Mouse (Mus musculus): ENCODE data around the gene Scgb1b30. TPM values are rescaled to one million over a fixed set of nuclear protein-coding genes. Genes with fewer than 3 reads are reported as not detected.
"Not testable (repeated sequence)": the region's sequence is repeated elsewhere in the genome, so short reads cannot be mapped to it uniquely, and the experiment has no call there.

The Scgb1b30 gene
- polyA plus RNA-seq (2015; fragmentation: Nextera tagmentation; extraction: Ambion mirVana), result not detected in 2 replicates

DNA sequence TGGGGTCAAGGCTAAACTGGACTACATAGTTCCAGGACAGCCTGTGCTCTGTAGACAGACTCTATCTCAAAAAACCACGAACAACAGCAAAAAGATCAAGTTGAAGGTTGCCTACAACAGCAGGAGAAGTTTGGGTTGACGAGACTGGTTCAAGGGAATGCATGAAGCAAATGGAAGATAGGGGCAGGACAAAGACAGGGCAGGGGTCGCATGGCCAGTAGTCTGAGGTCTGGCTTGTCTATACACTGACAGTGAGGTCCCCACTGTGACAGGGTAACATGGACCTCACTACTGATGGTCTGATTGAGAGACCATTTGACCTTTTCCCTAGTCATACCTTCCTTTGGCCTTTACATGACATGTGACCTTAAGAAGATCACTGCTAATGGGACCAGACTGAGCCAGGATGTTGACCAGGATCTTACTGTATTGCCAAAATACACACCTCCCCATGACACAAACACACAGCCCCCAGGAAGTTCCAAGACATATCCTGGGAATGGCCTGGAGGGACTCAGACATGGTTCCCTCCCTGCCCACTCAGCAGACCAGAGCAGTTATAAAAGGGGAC lies at the start of gene Scgb1b30:
Gene Scgb1b30 (plus strand): TSS at position 521 of the 571 bp plus-strand sequence.
- WGBS, result 70% methylated on average over 3 of the region's 3 CpGs
- Histone ChIP-seq H3K36me3 (no peaks in the 10 kb centered on the region), H3K27ac (no peak within 1 kb of the TSS), H3K4me2 (replicated peaks) (no peak within 1 kb of the TSS), H3K4me3 (no peak within 1 kb of the TSS), H3K4me1 (no peaks in the 10 kb centered on the region), H3K9me3 (peaks cover 22% of the 10 kb centered on the region), H3K27me3 (no peaks in the 10 kb centered on the region), H3K9ac (no peak within 1 kb of the TSS)
- ATAC-seq (ENCODE audit: low FRiP score, low read depth), result no peak

- ATAC-seq (ENCODE audit: low FRiP score, low read depth); H3K4me2 ChIP-seq (replicated peaks); H3K27me3 ChIP-seq; H3K9ac ChIP-seq; H3K4me3 ChIP-seq; H3K4me1 ChIP-seq; H3K36me3 ChIP-seq; H3K27ac ChIP-seq; H3K9me3 ChIP-seq: not testable (repeated sequence)
- 77% methylated on average over 5 of the region's 5 CpGs for WGBS
Measured at GRCm38 (mm10) chr7:34068132-34068531, 27.1 kb upstream of the Scgb1b30 start.

DNA sequence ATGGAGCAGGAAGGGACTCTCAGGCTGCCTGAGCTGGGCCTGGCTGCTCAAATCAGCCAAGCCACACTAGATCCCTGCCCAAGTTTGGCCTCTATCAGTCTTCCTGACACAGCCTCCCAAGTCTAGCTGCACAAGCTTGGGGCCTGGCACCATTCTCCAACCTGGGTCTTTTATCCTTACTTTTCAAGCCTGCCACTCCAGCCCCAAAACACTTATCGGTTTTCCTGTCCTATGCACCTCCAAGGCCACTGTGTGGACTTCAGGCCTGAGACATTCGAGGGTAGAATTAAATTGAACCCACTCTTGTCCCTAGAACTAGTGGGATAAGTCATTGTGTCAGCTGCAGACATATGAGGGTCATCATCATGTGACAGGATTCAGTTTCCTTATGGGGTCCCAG lies 4.8 kb downstream of the Scgb1b30 start:
- no peak for ATAC-seq (ENCODE audit: low FRiP score, low read depth)
- Histone ChIP-seq H3K36me3 (no peaks in the 10 kb centered on the region), H3K9me3 (peaks cover 19% of the 10 kb centered on the region), H3K27ac (no peak overlapping the region), H3K4me2 (replicated peaks) (no peak overlapping the region), H3K27me3 (no peaks in the 10 kb centered on the region), H3K4me1 (no peaks in the 10 kb centered on the region), H3K9ac (no peak overlapping the region), H3K4me3 (no peak overlapping the region)
- 77% methylated on average over 2 of the region's 2 CpGs for WGBS

GRCm38 (mm10) chr7:34101276-34101675 lies 6.0 kb downstream of the Scgb1b30 start:
- Histone ChIP-seq H3K27ac (no peak overlapping the region), H3K9ac (no peak overlapping the region), H3K36me3 (no peaks in the 10 kb centered on the region), H3K9me3 (peaks cover 9% of the 10 kb centered on the region; the same call in 1 of the 2 replicates), H3K4me3 (no peak overlapping the region), H3K4me2 (replicated peaks) (no peak overlapping the region), H3K27me3 (no peaks in the 10 kb centered on the region), H3K4me1 (no peaks in the 10 kb centered on the region)
- ATAC-seq (ENCODE audit: low FRiP score, low read depth), result no peak

GRCm38 (mm10) chr7:34109190-34109589 lies 14.0 kb downstream of the Scgb1b30 start:
- Histone ChIP-seq H3K4me1 (no peaks in the 10 kb centered on the region), H3K4me3 (no peak overlapping the region), H3K4me2 (replicated peaks) (no peak overlapping the region), H3K27ac (no peak overlapping the region), H3K36me3 (peaks cover 55% of the 10 kb centered on the region), H3K9ac (no peak overlapping the region), H3K27me3 (no peaks in the 10 kb centered on the region), H3K9me3 (no peaks in the 10 kb centered on the region)
- ATAC-seq (ENCODE audit: low FRiP score, low read depth), result 0 out of 2 replicates have a peak, but pooled peaks have one; percentile 41
- WGBS, result 85% methylated on average over 5 of the region's 5 CpGs

DNA sequence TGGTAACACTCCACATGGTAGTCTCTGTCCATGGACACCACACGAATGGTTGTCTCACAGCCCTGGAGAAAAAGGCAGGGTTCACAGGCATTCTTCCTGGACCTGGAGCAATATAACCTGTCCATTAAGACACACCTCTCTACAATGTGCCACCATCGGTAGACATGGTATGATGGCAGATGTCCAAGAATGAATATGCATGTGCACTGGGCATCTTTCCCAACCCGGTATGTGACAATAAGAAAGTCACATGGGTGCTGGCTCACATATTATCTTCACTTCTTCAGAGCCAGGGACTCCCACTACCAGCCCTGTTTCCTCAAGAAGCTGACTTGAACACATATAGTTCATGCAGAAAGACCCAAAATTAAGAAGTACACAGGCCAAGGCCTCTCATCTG lies 21.4 kb downstream of the Scgb1b30 start:
- no peak for ATAC-seq (ENCODE audit: low FRiP score, low read depth)
- Histone ChIP-seq H3K27ac (no peak overlapping the region), H3K9me3 (no peaks in the 10 kb centered on the region), H3K4me2 (replicated peaks) (no peak overlapping the region), H3K4me3 (no peak overlapping the region), H3K4me1 (peaks cover 8% of the 10 kb centered on the region), H3K9ac (no peak overlapping the region), H3K36me3 (peaks cover 80% of the 10 kb centered on the region), H3K27me3 (no peaks in the 10 kb centered on the region)
- 89% methylated on average over 3 of the region's 3 CpGs for WGBS

DNA sequence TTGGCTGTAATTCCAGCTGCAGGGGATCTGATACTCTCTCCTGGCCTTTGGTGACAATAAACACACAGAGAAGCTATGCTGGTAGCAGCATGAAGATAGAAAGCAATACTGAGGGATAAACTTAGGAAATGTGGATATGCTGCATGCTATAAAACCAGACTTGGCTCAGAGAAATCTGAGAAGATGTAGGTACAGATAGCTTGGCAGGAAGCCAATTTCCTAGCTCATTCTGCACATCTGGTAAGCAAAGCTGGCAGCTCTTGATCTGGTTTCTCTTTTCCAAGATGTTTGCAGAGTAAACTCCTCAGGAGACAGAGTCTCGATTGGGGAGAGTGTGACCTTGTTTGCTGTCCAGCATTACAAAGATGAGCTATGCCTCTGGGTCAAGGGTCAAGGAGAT lies 25.4 kb downstream of the Scgb1b30 start:
- H3K4me2 ChIP-seq (replicated peaks); H3K4me3 ChIP-seq; H3K9me3 ChIP-seq; H3K4me1 ChIP-seq; H3K9ac ChIP-seq; H3K27me3 ChIP-seq: not testable (repeated sequence)
- ATAC-seq (ENCODE audit: low FRiP score, low read depth), result peak; percentile 9; the same call in 1 of the 2 replicates
- H3K27ac ChIP-seq, result peak overlapping the region; percentile 22; the same call in 1 of the 2 replicates
- peaks cover 66% of the 10 kb centered on the region for H3K36me3 ChIP-seq
- WGBS, result 37% methylated on average over 1 of the region's 1 CpGs

GRCm38 (mm10) chr7:34122987-34123720 lies 27.9 kb downstream of the Scgb1b30 start:
- H3K4me1 ChIP-seq, result peaks cover 8% of the 10 kb centered on the region
- H3K9me3 ChIP-seq, result peaks cover 9% of the 10 kb centered on the region
- WGBS, result 82% methylated on average over 6 of the region's 6 CpGs
- no peak overlapping the region for H3K4me3 ChIP-seq
- no peak overlapping the region; the same call in 1 of the 2 replicates for H3K27ac ChIP-seq
- no peak overlapping the region for H3K9ac ChIP-seq
- H3K27me3 ChIP-seq, result no peaks in the 10 kb centered on the region
- no peak for ATAC-seq (ENCODE audit: low FRiP score, low read depth)
- no peak overlapping the region for H3K4me2 ChIP-seq (replicated peaks)
- peaks cover 60% of the 10 kb centered on the region for H3K36me3 ChIP-seq

DNA sequence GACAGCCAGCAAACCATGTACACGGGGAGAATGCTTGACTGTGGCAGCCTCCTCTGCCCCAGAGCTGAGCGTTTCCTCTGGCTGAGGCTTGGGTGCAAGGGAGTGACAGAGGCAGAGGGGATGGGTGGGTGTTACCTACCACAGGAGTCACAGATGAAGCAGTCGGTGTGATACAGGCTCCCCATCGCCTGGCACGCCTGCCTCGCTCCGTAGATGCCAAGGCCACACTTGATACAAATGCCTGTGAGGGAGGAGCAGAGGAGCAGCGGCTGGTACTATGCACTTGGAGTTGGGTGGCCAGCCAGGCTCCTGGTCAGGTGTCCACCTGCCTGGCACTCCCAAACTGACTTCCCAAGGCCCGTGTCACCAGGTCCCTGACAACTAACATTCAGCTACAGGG lies 30.1 kb downstream of the Scgb1b30 start:
- H3K4me2 ChIP-seq (replicated peaks), result no peak overlapping the region
- 90% methylated on average over 9 of the region's 9 CpGs for WGBS
- H3K27ac ChIP-seq, result no peak overlapping the region
- H3K9ac ChIP-seq, result no peak overlapping the region
- peaks cover 54% of the 10 kb centered on the region for H3K36me3 ChIP-seq
- peaks cover 9% of the 10 kb centered on the region for H3K9me3 ChIP-seq
- no peaks in the 10 kb centered on the region for H3K27me3 ChIP-seq
- H3K4me3 ChIP-seq, result no peak overlapping the region
- H3K4me1 ChIP-seq, result peaks cover 15% of the 10 kb centered on the region
- no peak for ATAC-seq (ENCODE audit: low FRiP score, low read depth)

- H3K4me3 ChIP-seq, result no peak overlapping the region
- 89% methylated on average over 3 of the region's 3 CpGs for WGBS
- H3K27ac ChIP-seq, result no peak overlapping the region
- no peak overlapping the region for H3K4me2 ChIP-seq (replicated peaks)
- H3K36me3 ChIP-seq, result peaks cover 53% of the 10 kb centered on the region
- no peak for ATAC-seq (ENCODE audit: low FRiP score, low read depth)
- H3K9me3 ChIP-seq, result peaks cover 9% of the 10 kb centered on the region
- no peaks in the 10 kb centered on the region for H3K27me3 ChIP-seq
- peaks cover 19% of the 10 kb centered on the region for H3K4me1 ChIP-seq
- H3K9ac ChIP-seq, result no peak overlapping the region
Measured at GRCm38 (mm10) chr7:34126291-34126690, 31.1 kb downstream of the Scgb1b30 start.

DNA sequence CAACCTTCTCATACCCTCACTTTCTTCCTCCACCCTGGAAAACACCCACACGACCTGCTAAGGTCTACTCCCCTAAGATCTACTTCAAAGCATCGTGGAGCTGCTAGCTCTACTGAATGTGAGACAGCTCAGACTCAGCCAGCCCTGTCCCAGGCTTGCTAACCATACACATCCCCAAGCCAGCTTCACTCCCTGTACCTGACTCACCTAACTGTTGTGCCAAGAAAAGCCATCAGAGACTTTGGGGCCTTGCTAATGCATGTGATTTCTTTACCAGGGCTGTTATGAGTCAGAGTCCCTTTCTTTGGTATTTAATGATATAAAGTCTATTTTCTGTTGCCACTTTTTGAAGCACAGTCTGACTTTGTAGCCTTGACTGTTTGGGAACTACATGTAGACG lies 35.9 kb downstream of the Scgb1b30 start:
- H3K9ac ChIP-seq, result peak overlapping the region; percentile 97
- H3K4me1 ChIP-seq, result peaks cover 38% of the 10 kb centered on the region
- peak overlapping the region; percentile 91 for H3K4me3 ChIP-seq
- H3K9me3 ChIP-seq, result peaks cover 9% of the 10 kb centered on the region
- WGBS, result 62% methylated on average over 3 of the region's 3 CpGs
- H3K36me3 ChIP-seq, result peaks cover 27% of the 10 kb centered on the region
- ATAC-seq (ENCODE audit: low FRiP score, low read depth), result no peak
- H3K27ac ChIP-seq, result no peak overlapping the region
- H3K4me2 ChIP-seq (replicated peaks), result peak overlapping the region; percentile 79
- H3K27me3 ChIP-seq, result no peaks in the 10 kb centered on the region

GRCm38 (mm10) chr7:34131959-34132354 lies 36.7 kb downstream of the Scgb1b30 start:
- Histone ChIP-seq H3K9me3 (peaks cover 5% of the 10 kb centered on the region), H3K4me1 (peaks cover 38% of the 10 kb centered on the region), H3K4me2 (replicated peaks) (peak overlapping the region; percentile 79), H3K27me3 (no peaks in the 10 kb centered on the region), H3K9ac (peak overlapping the region; percentile 97), H3K4me3 (peak overlapping the region; percentile 91), H3K27ac (no peak overlapping the region), H3K36me3 (peaks cover 19% of the 10 kb centered on the region)
- ATAC-seq (ENCODE audit: low FRiP score, low read depth), result peak; percentile 26; the same call in 1 of the 2 replicates
- WGBS, result 2% methylated on average over 3 of the region's 3 CpGs
